Mouse (Mus musculus) forebrain, embryonic 11.5 days (tissue): Measurements from ENCODE around the gene Spata1. TPM values are rescaled to one million over a fixed set of nuclear protein-coding genes. Genes with fewer than 3 reads are reported as not detected.
A peak's percentile ranks its signal among the peaks of the same experiment; 100 is the strongest.

Experiments used
- ATAC-seq: fragments of 200-750 bp; cut with Nextera tagmentation; replicated peaks from 2 replicates; pipeline ENCODE4 v1.8.0; 2017; ENCODE audit warnings: moderate TSS enrichment; ENCODE audit not compliant: low FRiP score
- DNase-seq: peaks from one replicate; pipeline ENCODE4 v3.0.0-alpha.2; 2017; ENCODE audit warnings: low spot score
- H3K27ac ChIP-seq: fragments of 300-500 bp; sonication (generic); 2 replicates; pipeline ENCODE4 v1.5.1; 2014; ENCODE audit warnings: low read depth, low read length
- H3K27me3 ChIP-seq: fragments of 300-500 bp; sonication (generic); 2 replicates; pipeline ENCODE4 v1.6.1; 2014; ENCODE audit warnings: mild to moderate bottlenecking, low read length, mixed read lengths; ENCODE audit not compliant: control insufficient read depth, insufficient read depth
- H3K36me3 ChIP-seq: fragments of 300-500 bp; sonication (generic); 2 replicates; pipeline ENCODE4 v1.6.1; 2014; ENCODE audit warnings: mild to moderate bottlenecking, low read length, moderate library complexity, mixed read lengths; ENCODE audit not compliant: control insufficient read depth, insufficient read depth
- H3K4me1 ChIP-seq: fragments of 300-500 bp; sonication (generic); replicated peaks from 2 replicates; pipeline ENCODE4 v1.6.1; 2014; ENCODE audit warnings: low read length, mixed read lengths; ENCODE audit not compliant: control insufficient read depth, insufficient read depth
- H3K4me2 ChIP-seq: fragments of 300-500 bp; sonication (generic); 2 replicates; pipeline ENCODE4 v1.6.1; 2014; ENCODE audit warnings: low read depth, mild to moderate bottlenecking, low read length, moderate library complexity, mixed read lengths; ENCODE audit not compliant: severe bottlenecking
- H3K4me3 ChIP-seq: fragments of 300-500 bp; sonication (generic); 2 replicates; pipeline ENCODE4 v1.5.1; 2014; ENCODE audit warnings: low read depth, low read length
- H3K9ac ChIP-seq: fragments of 300-500 bp; sonication (generic); 2 replicates; pipeline ENCODE4 v1.6.1; 2014; ENCODE audit warnings: low read length
- H3K9me3 ChIP-seq: fragments of 300-500 bp; sonication (generic); 2 replicates; pipeline ENCODE4 v1.6.1; 2016; ENCODE audit warnings: low read length, mixed read lengths; ENCODE audit not compliant: control insufficient read depth
- WGBS: fragments of 180-500 bp; shearing (Covaris S2); extraction: QIAGEN DNeasy Blood & Tissue Kit; methylation state at CpG from one replicate; pipeline ENCODE4 v1.1.7; 2014; 5-methylcytosine and 5-hydroxymethylcytosine counted together
- polyA plus RNA-seq: library from polyadenylated mRNA; unstranded; fragments of >200 nt; fragmentation: Nextera tagmentation; extraction: Ambion mirVana; gene quantifications from 2 replicates; pipeline ENCODE4 v1.2.1, GENCODE M21; 2014

The Spata1 gene
- polyA plus RNA-seq, 1 experiment from 2014 or later = 7.5 TPM

- Histone ChIP-seq H3K36me3 (no peaks in the 10 kb centered on the region), H3K4me3 (no peak overlapping the region), H3K9ac (no peak overlapping the region), H3K27me3 (no peaks in the 10 kb centered on the region), H3K9me3 (no peaks in the 10 kb centered on the region), H3K4me2 (no peak overlapping the region), H3K4me1 (0 out of 2 replicates have a peak, but pooled peaks cover 4% of the 10 kb centered on the region), H3K27ac (no peak overlapping the region)
- ATAC-seq (0 out of 2 replicates have a peak, but pooled peaks have one; percentile 36), DNase-seq (no peak)
- 89% methylated on average over 2 of the region's 2 CpGs for WGBS
These were observed 87.5 kb downstream of the Spata1 start for GRCm38 (mm10) chr3:146412008-146412407.

GRCm38 (mm10) chr3:146410114-146410513 lies 89.4 kb downstream of the Spata1 start:
- H3K9me3 ChIP-seq = no peaks in the 10 kb centered on the region
- DNase-seq = no peak
- 89% methylated on average over 7 of the region's 7 CpGs for WGBS
- H3K36me3 ChIP-seq = no peaks in the 10 kb centered on the region
- no peaks in the 10 kb centered on the region for H3K27me3 ChIP-seq
- no peak for ATAC-seq
- H3K4me3 ChIP-seq = no peak overlapping the region
- H3K9ac ChIP-seq = no peak overlapping the region
- H3K4me1 ChIP-seq = peaks cover 10% of the 10 kb centered on the region
- no peak overlapping the region for H3K27ac ChIP-seq
- H3K4me2 ChIP-seq = no peak overlapping the region

Other genes with a start within 250 kb of the Spata1 start
- 41.6 TPM in 2 replicates for gene Ssx2ip, start 95.1 kb downstream of the Spata1 start, polyA plus RNA-seq
- gene Ctbs, start 50.0 kb downstream of the Spata1 start, polyA plus RNA-seq = 5.7 and 6.0 TPM in 2 replicates
- gene Gng5, start 54 bp upstream of the Spata1 start, polyA plus RNA-seq = 977 and 1,050 TPM in 2 replicates
- gene Rpf1, start 21.7 kb upstream of the Spata1 start, polyA plus RNA-seq = 70.0 and 72.8 TPM in 2 replicates
- gene Uox, start 70.7 kb upstream of the Spata1 start, polyA plus RNA-seq = not detected in 2 replicates
- not detected in 2 replicates for gene Dnase2b, start 115.8 kb upstream of the Spata1 start, polyA plus RNA-seq
- not detected in 2 replicates for gene 4930503B20Rik, start 151.6 kb upstream of the Spata1 start, polyA plus RNA-seq
- 0.52 and 0.97 TPM in 2 replicates for gene Samd13, start 185.8 kb upstream of the Spata1 start, polyA plus RNA-seq